Mouse (Mus musculus) limb, embryonic 14.5 days (tissue): ENCODE data around the gene Birc6. TPM values are rescaled to one million over a fixed set of nuclear protein-coding genes. Genes with fewer than 3 reads are reported as not detected.

Experiments
- ATAC-seq: fragments of 200-750 bp; cut with Nextera tagmentation; 2 replicates; pipeline ENCODE4 v1.8.0; 2017; ENCODE audit warnings: low read depth, moderate number of reproducible peaks, moderate TSS enrichment; ENCODE audit not compliant: low FRiP score
- DNase-seq: peaks from one replicate; pipeline ENCODE4 v3.0.0-alpha.2; 2015; ENCODE audit warnings: low spot score
- H3K27ac ChIP-seq: fragments of 300-500 bp; sonication (generic); replicated peaks from 2 replicates; pipeline ENCODE4 v1.5.1; 2014; ENCODE audit warnings: low read depth, mild to moderate bottlenecking, low read length, moderate library complexity, mixed read lengths
- H3K27me3 ChIP-seq: fragments of 300-500 bp; sonication (generic); 2 replicates; pipeline ENCODE4 v1.6.1; 2014; ENCODE audit warnings: low read length, mixed read lengths; ENCODE audit not compliant: control insufficient read depth, insufficient read depth
- H3K36me3 ChIP-seq: fragments of 300-500 bp; sonication (generic); 2 replicates; pipeline ENCODE4 v1.6.1; 2014; ENCODE audit warnings: mild to moderate bottlenecking, low read length, moderate library complexity, mixed read lengths; ENCODE audit not compliant: control insufficient read depth, insufficient read depth
- H3K4me1 ChIP-seq: fragments of 300-500 bp; sonication (generic); 2 replicates; pipeline ENCODE4 v1.6.1; 2014; ENCODE audit warnings: antibody characterized with exemption, low read length, mixed read lengths; ENCODE audit not compliant: control insufficient read depth, insufficient read depth
- H3K4me2 ChIP-seq: fragments of 300-500 bp; sonication (generic); replicated peaks from 2 replicates; pipeline ENCODE4 v1.6.1; 2014; ENCODE audit warnings: low read depth, mild to moderate bottlenecking, low read length, moderate library complexity; ENCODE audit not compliant: severe bottlenecking
- H3K4me3 ChIP-seq: fragments of 300-500 bp; sonication (generic); replicated peaks from 2 replicates; pipeline ENCODE4 v1.5.1; 2014; ENCODE audit warnings: low read length
- H3K9ac ChIP-seq: fragments of 300-500 bp; sonication (generic); 2 replicates; pipeline ENCODE4 v1.6.1; 2014; ENCODE audit warnings: mild to moderate bottlenecking, low read depth, low read length, moderate library complexity; ENCODE audit not compliant: severe bottlenecking
- H3K9me3 ChIP-seq: fragments of 300-500 bp; sonication (generic); 2 replicates; pipeline ENCODE4 v1.6.1; 2016; ENCODE audit warnings: low read length; ENCODE audit not compliant: control insufficient read depth
- POLR2A ChIP-seq: fragments of 200-500 bp; IDR thresholded peaks from 2 replicates; pipeline ENCODE4 v1.8.0; 2012; ENCODE audit warnings: inconsistent platforms, mild to moderate bottlenecking, moderate library complexity, borderline replicate concordance; ENCODE audit not compliant: insufficient read depth, insufficient read length; ENCODE audit errors: extremely low read depth
- WGBS: fragments of 180-500 bp; shearing (Covaris S2); extraction: QIAGEN DNeasy Blood & Tissue Kit; methylation state at CpG from one replicate; pipeline ENCODE4 v1.1.7; 2014; 5-methylcytosine and 5-hydroxymethylcytosine counted together
- polyA plus RNA-seq, 2 experiments: library from polyadenylated mRNA; depleted of rRNA in 1 of 2; stranded (reverse) in 1 of 2; unstranded in 1 of 2; fragments of >200 nt; fragmentation: Nextera tagmentation in 1 of 2; extraction: Ambion mirVana in 1 of 2; gene quantifications; 2 replicates each; pipeline versions ENCODE4 v1.2.1 to v1.2.3; 2012 to 2014

Gene Birc6
- polyA plus RNA-seq, 2 experiments: 87.3 to 96.5 TPM

GRCm38 (mm10) chr17:74491565-74491964 lies 36.5 kb upstream of the Birc6 start:
- no peak for ATAC-seq
- H3K9me3 ChIP-seq: no peaks in the 10 kb centered on the region
- no peak for TF ChIP-seq POLR2A
- H3K27me3 ChIP-seq: no peaks in the 10 kb centered on the region
- no peak overlapping the region for H3K4me3 ChIP-seq
- peaks cover 35% of the 10 kb centered on the region for H3K36me3 ChIP-seq
- no peak overlapping the region for H3K4me2 ChIP-seq
- 96% methylated on average over 3 of the region's 3 CpGs for WGBS
- no peak for DNase-seq
- 0 out of 2 replicates have a peak, but pooled peaks cover 5% of the 10 kb centered on the region for H3K4me1 ChIP-seq
- H3K9ac ChIP-seq: no peak overlapping the region
- H3K27ac ChIP-seq: no peak overlapping the region

- no peak for TF ChIP-seq POLR2A
- H3K9ac ChIP-seq: no peak overlapping the region
- no peaks in the 10 kb centered on the region for H3K27me3 ChIP-seq
- ATAC-seq (no peak), DNase-seq (no peak)
- H3K9me3 ChIP-seq: no peaks in the 10 kb centered on the region
- H3K4me1 ChIP-seq: no peaks in the 10 kb centered on the region
- H3K4me2 ChIP-seq: no peak overlapping the region
- H3K4me3 ChIP-seq: no peak overlapping the region
- H3K27ac ChIP-seq: no peak overlapping the region
- WGBS: 95% methylated on average over 4 of the region's 4 CpGs
- H3K36me3 ChIP-seq: peaks cover 56% of the 10 kb centered on the region
Observed at GRCm38 (mm10) chr17:74500204-74500603, 27.9 kb upstream of the Birc6 start.

GRCm38 (mm10) chr17:74501085-74501484 lies 27.0 kb upstream of the Birc6 start:
- Histone ChIP-seq H3K27ac (no peak overlapping the region), H3K9me3 (no peaks in the 10 kb centered on the region), H3K36me3 (peaks cover 48% of the 10 kb centered on the region), H3K4me3 (no peak overlapping the region), H3K27me3 (no peaks in the 10 kb centered on the region), H3K4me2 (no peak overlapping the region), H3K4me1 (no peaks in the 10 kb centered on the region), H3K9ac (no peak overlapping the region)
- no peak for ATAC-seq
- no peak for DNase-seq
- no peak for TF ChIP-seq POLR2A

- no peak for DNase-seq
- WGBS: 71% methylated on average over 2 of the region's 2 CpGs
- Histone ChIP-seq H3K9me3 (no peaks in the 10 kb centered on the region), H3K4me1 (no peaks in the 10 kb centered on the region), H3K36me3 (no peaks in the 10 kb centered on the region), H3K4me3 (no peak overlapping the region), H3K9ac (no peak overlapping the region), H3K27ac (no peak overlapping the region), H3K27me3 (no peaks in the 10 kb centered on the region), H3K4me2 (no peak overlapping the region)
- TF ChIP-seq POLR2A: no peak
- ATAC-seq: no peak
Observed at GRCm38 (mm10) chr17:74507934-74508333, 20.2 kb upstream of the Birc6 start.

GRCm38 (mm10) chr17:74508600-74508999 lies 19.5 kb upstream of the Birc6 start:
- H3K4me2 ChIP-seq: no peak overlapping the region
- H3K27me3 ChIP-seq: no peaks in the 10 kb centered on the region
- WGBS: 78% methylated on average over 3 of the region's 3 CpGs
- H3K9ac ChIP-seq: no peak overlapping the region
- TF ChIP-seq POLR2A: no peak
- H3K4me1 ChIP-seq: no peaks in the 10 kb centered on the region
- H3K36me3 ChIP-seq: no peaks in the 10 kb centered on the region
- no peak overlapping the region for H3K27ac ChIP-seq
- DNase-seq (no peak), ATAC-seq (no peak)
- no peak overlapping the region for H3K4me3 ChIP-seq
- H3K9me3 ChIP-seq: no peaks in the 10 kb centered on the region

- TF ChIP-seq POLR2A: no peak
- Histone ChIP-seq H3K9ac (no peak overlapping the region), H3K36me3 (no peaks in the 10 kb centered on the region), H3K9me3 (no peaks in the 10 kb centered on the region), H3K4me2 (no peak overlapping the region), H3K27me3 (no peaks in the 10 kb centered on the region), H3K4me1 (no peaks in the 10 kb centered on the region), H3K4me3 (no peak overlapping the region), H3K27ac (no peak overlapping the region)
- 81% methylated on average over 2 of the region's 2 CpGs for WGBS
- no peak for ATAC-seq
- no peak for DNase-seq
Observed at GRCm38 (mm10) chr17:74512308-74512707, 15.8 kb upstream of the Birc6 start.
